Mouse (Mus musculus): ENCODE data around the gene Jup.

The Jup gene

GRCm38 (mm10) chr11:100397600-100398389 lies at the start of gene Jup:
Jup (minus strand) TSS chr11:100397763.
- peak; percentile 100 for DNase-seq

- no peak for DNase-seq
Measured at GRCm38 (mm10) chr11:100442625-100443024, 45.1 kb upstream of the Jup start.

GRCm38 (mm10) chr11:100441797-100442196 lies 44.2 kb upstream of the Jup start, which contains the start of the genes Nt5c3b and Klhl10:
Nt5c3b (minus strand) TSS chr11:100441808.
Klhl10 (plus strand) TSS chr11:100441917.
- DNase-seq, result no peak

- peak; percentile 91 for DNase-seq
Measured at GRCm38 (mm10) chr11:100440691-100441522, 43.3 kb upstream of the Jup start.

- DNase-seq, result no peak
Measured at GRCm38 (mm10) chr11:100437901-100438300, 40.3 kb upstream of the Jup start.

GRCm38 (mm10) chr11:100435678-100436246 lies 38.2 kb upstream of the Jup start:
- no peak for DNase-seq

- DNase-seq, result no peak
Measured at GRCm38 (mm10) chr11:100432002-100432401, 34.4 kb upstream of the Jup start.

GRCm38 (mm10) chr11:100430052-100430451 lies 32.5 kb upstream of the Jup start:
- DNase-seq, result no peak

- DNase-seq, result no peak
Measured at GRCm38 (mm10) chr11:100428612-100429199, 31.1 kb upstream of the Jup start.

- no peak for DNase-seq
Measured at GRCm38 (mm10) chr11:100426820-100427219, 29.3 kb upstream of the Jup start.

GRCm38 (mm10) chr11:100425851-100426250 lies 28.3 kb upstream of the Jup start:
- DNase-seq, result peak; percentile 83

- no peak for DNase-seq
Measured at GRCm38 (mm10) chr11:100423836-100424235, 26.3 kb upstream of the Jup start.

GRCm38 (mm10) chr11:100421537-100421936 lies 24.0 kb upstream of the Jup start:
- DNase-seq, result no peak

GRCm38 (mm10) chr11:100414914-100415822 lies 17.6 kb upstream of the Jup start, which contains the start of gene Fkbp10:
Fkbp10 (plus strand) TSS chr11:100415697.
- peak; percentile 59 for DNase-seq

GRCm38 (mm10) chr11:100414021-100414913 lies 16.7 kb upstream of the Jup start, which contains the start of gene P3h4:
P3h4 (minus strand) TSS chr11:100414836.
- DNase-seq, result peak; percentile 93

GRCm38 (mm10) chr11:100413541-100413940 lies 16.0 kb upstream of the Jup start:
- DNase-seq, result no peak

GRCm38 (mm10) chr11:100411736-100412135 lies 14.2 kb upstream of the Jup start:
- DNase-seq, result no peak

- DNase-seq, result no peak
Measured at GRCm38 (mm10) chr11:100409686-100410085, 12.1 kb upstream of the Jup start.

GRCm38 (mm10) chr11:100408835-100409462 lies 11.4 kb upstream of the Jup start:
- no peak for DNase-seq

All from retina, postnatal 1 day (tissue).